Mouse (Mus musculus) neutrophil, adult 5-6 weeks (primary cell): ENCODE results near the gene Nav3. TPM values are rescaled to one million over a fixed set of nuclear protein-coding genes. Genes with fewer than 3 reads are reported as not detected.

Experiments used
- ATAC-seq: fragments of 151-379, 151-347 bp; 2 replicates; pipeline ENCODE4 v1.8.0; 2017; ENCODE audit warnings: mild to moderate bottlenecking, moderate TSS enrichment; ENCODE audit not compliant: insufficient number of reproducible peaks, poor library complexity, low FRiP score, severe bottlenecking; ENCODE audit errors: extremely low read depth
- total RNA-seq: library from RNA; stranded (forward); fragments of 200-1000 nt; gene quantifications from 2 replicates; pipeline ENCODE4 v1.2.3, GENCODE M21; 2017

Nav3 gene
- total RNA-seq, 1 experiment from 2014 or later: not detected

- ATAC-seq: no peak
Observed at GRCm38 (mm10) chr10:109887160-109887559, 568.8 kb downstream of the Nav3 start.

GRCm38 (mm10) chr10:109876107-109876506 lies 579.9 kb downstream of the Nav3 start:
- no peak for ATAC-seq

GRCm38 (mm10) chr10:109875312-109875830 lies 580.6 kb downstream of the Nav3 start:
- no peak for ATAC-seq

- ATAC-seq: no peak
Observed at GRCm38 (mm10) chr10:109874652-109875311, 581.2 kb downstream of the Nav3 start.

GRCm38 (mm10) chr10:109866063-109866462 lies 589.9 kb downstream of the Nav3 start:
- ATAC-seq: no peak

GRCm38 (mm10) chr10:109865391-109865790 lies 590.6 kb downstream of the Nav3 start:
- ATAC-seq: no peak

DNA sequence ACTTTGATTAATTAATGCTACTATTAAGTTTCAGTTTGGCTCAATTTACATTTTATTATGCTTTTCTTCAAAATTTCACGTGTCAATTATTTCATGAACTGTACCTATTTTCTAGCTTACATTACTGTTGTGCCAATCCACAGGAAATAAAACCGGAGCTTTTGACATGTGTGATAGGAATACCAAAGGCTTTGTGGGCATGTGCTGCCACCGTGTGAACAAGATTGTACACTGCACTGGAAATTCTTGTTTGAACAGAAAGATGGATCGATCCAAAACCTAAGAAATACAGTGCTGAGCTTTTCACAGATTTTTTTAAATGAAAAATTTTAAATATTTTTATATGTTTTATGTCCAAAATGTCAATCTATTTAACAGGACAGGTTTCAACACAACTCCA lies 591.3 kb downstream of the Nav3 start:
- ATAC-seq: no peak

GRCm38 (mm10) chr10:109861275-109861674 lies 594.7 kb downstream of the Nav3 start:
- ATAC-seq: no peak

DNA sequence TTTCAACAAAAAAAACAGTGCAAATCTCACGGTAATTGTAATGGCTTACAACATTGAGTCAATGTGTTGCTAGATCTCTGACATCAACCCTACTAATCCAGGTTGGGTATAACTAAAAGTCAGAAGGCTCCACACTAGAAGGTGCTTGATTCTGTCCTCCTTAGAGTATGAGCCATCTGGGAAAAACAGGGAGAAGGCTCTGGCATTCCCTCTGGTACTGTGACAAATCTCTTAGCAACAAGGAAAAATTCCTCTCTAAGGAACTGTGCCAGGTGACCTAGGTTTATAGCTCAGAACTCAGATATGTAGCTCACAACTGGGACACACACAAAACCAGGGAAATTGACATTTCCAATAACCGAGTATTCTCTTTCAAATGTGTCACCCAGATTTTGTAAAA lies 597.4 kb downstream of the Nav3 start:
- no peak for ATAC-seq

- no peak for ATAC-seq
Observed at GRCm38 (mm10) chr10:109852392-109852791, 603.6 kb downstream of the Nav3 start.

GRCm38 (mm10) chr10:109847631-109848030 lies 608.4 kb downstream of the Nav3 start:
- ATAC-seq: no peak

DNA sequence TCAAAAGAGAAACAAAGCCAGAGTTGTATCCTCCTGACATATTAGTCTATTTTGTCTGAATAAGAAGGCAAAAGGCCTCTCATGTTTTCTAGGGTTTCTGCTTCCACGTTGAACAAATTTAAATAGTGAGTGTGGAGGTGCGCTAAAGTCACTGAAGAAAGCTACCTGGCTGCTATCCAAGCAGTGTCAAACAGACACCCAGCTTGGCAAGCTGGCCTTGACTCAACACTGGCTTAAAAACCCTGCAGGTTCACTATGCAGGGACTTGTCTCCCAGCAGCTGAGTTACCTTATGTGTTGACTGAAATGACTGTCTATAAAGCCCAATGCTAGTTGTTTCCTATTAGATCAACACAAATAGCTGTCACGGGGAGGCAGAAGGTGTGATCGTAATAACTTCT lies 612.3 kb downstream of the Nav3 start:
- ATAC-seq: no peak

DNA sequence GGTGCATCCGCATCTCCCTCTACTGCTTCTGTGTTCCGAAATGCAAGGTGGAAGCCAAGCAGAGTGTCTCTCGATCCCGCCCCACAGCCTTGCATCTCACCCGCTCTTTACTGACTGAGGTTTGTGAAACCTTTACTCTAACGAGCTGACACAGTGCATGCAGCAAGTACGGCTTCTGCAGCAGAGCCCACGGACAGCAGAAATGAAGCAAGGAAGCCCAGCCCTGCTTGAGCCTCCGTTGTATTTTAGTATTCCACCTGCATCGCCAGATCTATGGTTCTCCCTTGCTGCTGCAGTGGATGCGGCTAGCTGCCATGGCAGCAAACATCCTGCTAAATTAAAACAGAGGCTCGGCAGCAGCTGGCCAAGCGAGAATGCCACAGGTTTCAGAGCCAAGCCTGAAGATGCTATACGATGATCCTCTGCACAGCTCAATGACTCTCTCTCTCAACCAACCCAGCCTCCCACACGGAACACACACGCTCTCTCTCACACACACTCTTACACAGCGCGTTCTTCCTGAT lies 623.2 kb downstream of the Nav3 start:
- ATAC-seq: no peak

- ATAC-seq: no peak
Observed at GRCm38 (mm10) chr10:109806782-109807493, 649.1 kb downstream of the Nav3 start.

- ATAC-seq: no peak
Observed at GRCm38 (mm10) chr10:109803441-109803840, 652.6 kb downstream of the Nav3 start.

GRCm38 (mm10) chr10:109802236-109802635 lies 653.8 kb downstream of the Nav3 start:
- ATAC-seq: no peak

- no peak for ATAC-seq
Observed at GRCm38 (mm10) chr10:109799246-109799645, 656.8 kb downstream of the Nav3 start.

DNA sequence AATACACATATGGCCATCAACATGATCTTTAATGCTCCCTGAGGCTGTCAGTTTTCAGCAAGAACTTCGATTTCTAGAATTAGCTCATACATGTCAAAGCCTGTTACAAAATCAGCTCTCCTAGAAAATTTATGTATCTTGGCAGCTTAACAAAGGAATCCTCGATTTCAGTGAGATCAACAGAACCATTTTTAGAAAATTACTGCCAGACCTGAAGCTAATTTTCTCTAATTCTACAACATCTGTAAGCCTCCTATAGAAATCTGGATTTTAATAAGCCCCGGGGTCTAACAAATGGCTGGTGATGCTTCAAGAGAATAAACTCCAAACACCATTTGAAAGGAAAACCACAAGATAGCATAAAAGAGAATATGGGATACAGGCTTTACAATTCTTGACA lies 659.0 kb downstream of the Nav3 start:
- ATAC-seq: no peak

DNA sequence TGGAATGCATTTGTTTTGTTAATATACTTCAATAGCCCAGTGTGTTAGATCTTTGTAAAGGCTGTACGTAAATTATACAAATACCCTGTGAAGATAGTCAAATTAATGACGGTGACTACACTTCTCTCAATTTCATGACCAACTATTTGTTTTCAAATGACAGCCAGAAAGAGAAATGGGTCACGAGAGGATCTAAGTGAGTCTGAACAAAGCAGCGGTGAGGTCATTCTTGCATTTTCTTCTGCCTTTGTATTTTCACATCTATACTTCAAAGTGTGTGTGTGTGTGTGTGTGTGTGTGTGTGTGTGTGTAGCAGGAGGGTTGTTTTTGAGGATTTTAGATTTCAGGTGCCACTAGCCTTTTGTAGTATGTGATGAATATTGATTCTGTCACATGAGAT lies 662.5 kb downstream of the Nav3 start:
- no peak for ATAC-seq

DNA sequence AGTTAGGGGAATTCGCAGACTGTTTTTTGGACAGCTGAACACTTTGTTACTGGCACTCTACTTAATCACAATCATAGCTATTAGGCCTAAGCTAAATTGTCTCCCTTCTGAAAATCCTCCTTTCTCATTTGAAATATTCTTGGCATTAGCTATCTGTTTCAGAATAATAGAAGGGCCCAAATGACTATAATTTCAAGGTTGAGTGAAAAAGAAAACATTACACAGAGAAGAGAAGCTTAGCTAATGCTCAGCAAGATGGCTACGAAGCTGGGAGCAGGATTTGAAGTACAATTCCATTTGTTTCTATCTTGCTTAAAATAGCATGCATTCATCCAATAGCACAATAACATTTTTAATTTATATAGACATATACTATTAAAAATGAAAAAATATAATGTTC lies 667.3 kb downstream of the Nav3 start:
- no peak for ATAC-seq
